ENCODE assay signal across 9 mouse cellular contexts in the genomic region with DNA sequence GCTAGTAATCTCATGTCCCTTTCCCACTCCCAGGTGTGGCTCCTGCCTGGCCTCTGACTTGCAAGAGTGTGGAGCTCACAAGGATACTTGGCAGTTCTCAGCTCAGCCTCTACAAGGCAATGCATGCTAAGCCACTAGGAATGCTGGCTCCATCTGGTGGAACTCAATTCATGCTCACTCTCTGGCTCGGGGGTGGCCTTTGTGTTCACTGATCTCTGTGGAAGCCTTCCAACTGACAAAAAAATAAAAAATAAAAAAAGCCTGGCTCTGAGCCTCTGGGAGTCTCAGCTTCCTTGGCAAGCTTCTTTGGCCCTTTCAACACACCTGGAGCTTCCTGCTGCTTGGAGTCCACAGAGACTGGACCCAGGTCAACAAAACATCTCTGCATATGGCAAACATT.
DNase-seq lines count a peak whose midpoint lies in the region; ATAC-seq and TF ChIP-seq lines count a peak whose summit lies in the region.
"Had no signal": no experiment of that assay in that cellular context is flagged by ENCODE, and none has a peak within 500 bp of the region (broad histone marks: within the 10 kb centered on the region; RNA-seq: fewer than 3 reads in every experiment).

No protein-coding gene starts in this region.

- intact Hi-C loops in heart, adult 2 months (cut with DNase I) = no loop called here
- intact Hi-C loops in gastrocnemius, postnatal 14 days (cut with DNase I; ENCODE audit: low total_unique reads) = no loop called here
- intact Hi-C loops in gastrocnemius, postnatal 36 days (cut with DNase I) = loop anchor here (10.0 kb wide), 1 partner anchor 271 kb away; no protein-coding TSS in a partner anchor

- no peak for TF ChIP-seq POLR2A in heart, adult 2 months (IDR thresholded peaks at IDR 0.05; ENCODE audit: insufficient read depth, low read depth, low read length)
- TF ChIP-seq POLR2A in small intestine, adult 2 months (IDR thresholded peaks at IDR 0.05; ENCODE audit: low read depth, low read length) = no peak

- H3K79me2 ChIP-seq in heart, adult 2 months (replicated peaks; ENCODE audit: control insufficient read depth, insufficient read depth, low read length) = no peaks in the 10 kb centered on the region

- no peaks in the 10 kb centered on the region for H3K9me3 ChIP-seq in heart, embryonic 11.5 days (replicated peaks; ENCODE audit: control insufficient read depth, low read length)
- no peaks in the 10 kb centered on the region for H3K9me3 ChIP-seq in intestine, embryonic 16.5 days (ENCODE audit: control insufficient read depth, low read length)
- H3K9me3 ChIP-seq: liver, embryonic 15.5 days had no signal

- WGBS in heart, adult 2 months = 10% methylated on average over 1 of the region's 1 CpGs
- 43% methylated on average over 1 of the region's 1 CpGs for WGBS in heart, embryonic 11.5 days (ENCODE audit: insufficient replicate concordance)
- 34% methylated on average over 1 of the region's 1 CpGs for WGBS in intestine, embryonic 16.5 days
- WGBS in small intestine, adult 2 months = 0% methylated on average over 1 of the region's 1 CpGs

- no peak overlapping the region for H3K9ac ChIP-seq in heart, adult 2 months (ENCODE audit: low read depth, low read length)
- H3K9ac ChIP-seq in heart, embryonic 11.5 days (ENCODE audit: low read depth, low read length) = no peak overlapping the region
- no peak overlapping the region for H3K9ac ChIP-seq in intestine, embryonic 16.5 days (ENCODE audit: low read depth, low read length)
- H3K9ac ChIP-seq: liver, embryonic 15.5 days had no signal

- ATAC-seq in heart, embryonic 11.5 days (replicated peaks; ENCODE audit: insufficient number of reproducible peaks, low FRiP score, low TSS enrichment) = no peak
- ATAC-seq in intestine, embryonic 16.5 days = peak; percentile 67

- no peak overlapping the region for H3K4me2 ChIP-seq in heart, embryonic 11.5 days
- no peak overlapping the region for H3K4me2 ChIP-seq in intestine, embryonic 16.5 days (ENCODE audit: low read depth, low read length)
- H3K4me2 ChIP-seq: liver, embryonic 15.5 days had no signal

- no peak overlapping the region for H3K4me3 ChIP-seq in heart, adult 2 months
- H3K4me3 ChIP-seq in heart, embryonic 11.5 days (ENCODE audit: low read depth, low read length) = no peak overlapping the region
- no peak overlapping the region for H3K4me3 ChIP-seq in intestine, embryonic 16.5 days (ENCODE audit: low read length)
- H3K4me3 ChIP-seq in small intestine, adult 2 months (ENCODE audit: low read depth, low read length) = no peak overlapping the region
- H3K4me3 ChIP-seq: liver, embryonic 15.5 days had no signal

- DNase-seq in heart, adult 2 months = no peak
- DNase-seq in right cerebral cortex, adult 18-20 months = peak; percentile 25
- DNase-seq in right cerebral cortex, adult 2 months (ENCODE audit: low spot score in 2 of 2) = no peak
- no peak for DNase-seq in gastrocnemius, postnatal 14 days
- DNase-seq in gastrocnemius, postnatal 36 days = no peak

- TF ChIP-seq CTCF in heart, adult 2 months (IDR thresholded peaks at IDR 0.05) = peak; percentile 47
- TF ChIP-seq CTCF in small intestine, adult 2 months (IDR thresholded peaks at IDR 0.05; ENCODE audit: extremely low read depth, insufficient read length, insufficient replicate concordance, low read depth, low read length) = peak; percentile 15; the same call in 1 of the 2 replicates

- TF ChIP-seq EP300 in heart, adult 2 months (IDR thresholded peaks at IDR 0.05; ENCODE audit: insufficient read depth, low read depth, low read length) = no peak

- no peak overlapping the region for H3K27ac ChIP-seq in heart, adult 2 months
- H3K27ac ChIP-seq in heart, embryonic 11.5 days (ENCODE audit: low read depth, low read length) = no peak overlapping the region
- H3K27ac ChIP-seq in intestine, embryonic 16.5 days (ENCODE audit: low read length) = no peak overlapping the region
- no peak overlapping the region for H3K27ac ChIP-seq in small intestine, adult 2 months (ENCODE audit: insufficient read depth, low read depth, low read length)
- H3K27ac ChIP-seq: liver, embryonic 15.5 days had no signal

- H3K27me3 ChIP-seq in heart, adult 2 months (ENCODE audit: control insufficient read depth, insufficient read depth, low read length) = no peaks in the 10 kb centered on the region
- no peaks in the 10 kb centered on the region for H3K27me3 ChIP-seq in heart, embryonic 11.5 days (ENCODE audit: control insufficient read depth, insufficient read depth, low read length)
- no peaks in the 10 kb centered on the region for H3K27me3 ChIP-seq in intestine, embryonic 16.5 days (replicated peaks; ENCODE audit: control insufficient read depth, insufficient read depth, low read length)
- H3K27me3 ChIP-seq in small intestine, adult 2 months (ENCODE audit: control insufficient read depth, insufficient read depth, low read length) = no peaks in the 10 kb centered on the region
- H3K27me3 ChIP-seq: liver, embryonic 15.5 days had no signal

- H3K4me1 ChIP-seq in heart, adult 2 months (ENCODE audit: control insufficient read depth, insufficient read depth, low read length) = peaks cover 1% of the 10 kb centered on the region; the same call in 1 of the 2 replicates
- H3K4me1 ChIP-seq in heart, embryonic 11.5 days (ENCODE audit: control insufficient read depth, insufficient read depth, low read length) = no peaks in the 10 kb centered on the region
- peaks cover 4% of the 10 kb centered on the region; the same call in 1 of the 2 replicates for H3K4me1 ChIP-seq in intestine, embryonic 16.5 days (ENCODE audit: control insufficient read depth, insufficient read depth, low read length)
- no peaks in the 10 kb centered on the region for H3K4me1 ChIP-seq in small intestine, adult 2 months (ENCODE audit: control insufficient read depth, insufficient read depth, insufficient read length, low read length)
- H3K4me1 ChIP-seq: liver, embryonic 15.5 days had no signal

- no peaks in the 10 kb centered on the region for H3K36me3 ChIP-seq in heart, adult 2 months (ENCODE audit: control insufficient read depth, insufficient read depth, low read length)
- no peaks in the 10 kb centered on the region for H3K36me3 ChIP-seq in heart, embryonic 11.5 days (ENCODE audit: control insufficient read depth, insufficient read depth, low read length)
- H3K36me3 ChIP-seq in intestine, embryonic 16.5 days (ENCODE audit: control insufficient read depth, insufficient read depth, low read length) = no peaks in the 10 kb centered on the region
- H3K36me3 ChIP-seq in small intestine, adult 2 months (ENCODE audit: control insufficient read depth, insufficient read depth, low read length) = no peaks in the 10 kb centered on the region
- H3K36me3 ChIP-seq: liver, embryonic 15.5 days had no signal
